In genomic region chr6:62264525-62264924, GRCm38 (mm10) we compare ENCODE assay signal across 32 mouse cellular contexts.
"Had no signal": no experiment of that assay in that cellular context is flagged by ENCODE, and none has a peak within 500 bp of the region (broad histone marks: within the 10 kb centered on the region; RNA-seq: fewer than 3 reads in every experiment).

No protein-coding gene starts in this region.

- DNase-seq: left cerebral cortex, postnatal 4 days; liver; liver, embryonic 13.5 days; liver, postnatal 0 days; lung, adult 18-20 months; lung, adult 2 months; lung, embryonic 14.5 days; lung, postnatal 10 days; lung, postnatal 14 days; lung, postnatal 36 days; lung, postnatal 4 days; midbrain, embryonic 14.5 days had no signal

- H3K9me3 ChIP-seq: limb, embryonic 10.5 days; limb, embryonic 12.5 days; limb, embryonic 13.5 days; limb, embryonic 15.5 days; liver, embryonic 12.5 days; liver, embryonic 13.5 days; liver, embryonic 15.5 days; lung, embryonic 15.5 days; megakaryocyte, embryonic 14.5 days; midbrain, embryonic 10.5 days; midbrain, embryonic 12.5 days; midbrain, embryonic 13.5 days; midbrain, embryonic 15.5 days; neural tube, embryonic 12.5 days had no signal

- H3K9ac ChIP-seq: limb, embryonic 12.5 days; limb, embryonic 13.5 days; limb, embryonic 15.5 days; liver, embryonic 12.5 days; liver, embryonic 13.5 days; liver, embryonic 14.5 days; liver, embryonic 15.5 days; liver, postnatal 0 days; lung, embryonic 14.5 days; lung, embryonic 15.5 days; midbrain, embryonic 12.5 days; midbrain, embryonic 13.5 days; midbrain, embryonic 15.5 days; neural tube, embryonic 12.5 days had no signal

- H3K36me3 ChIP-seq: limb, embryonic 10.5 days; limb, embryonic 12.5 days; limb, embryonic 13.5 days; limb, embryonic 15.5 days; liver, embryonic 12.5 days; liver, embryonic 13.5 days; liver, embryonic 15.5 days; lung, embryonic 15.5 days; midbrain, embryonic 10.5 days; midbrain, embryonic 12.5 days; midbrain, embryonic 13.5 days; midbrain, embryonic 15.5 days; neural tube, embryonic 12.5 days had no signal

- H3K4me3 ChIP-seq: limb, embryonic 10.5 days; limb, embryonic 12.5 days; limb, embryonic 13.5 days; limb, embryonic 15.5 days; liver, embryonic 12.5 days; liver, embryonic 13.5 days; liver, embryonic 15.5 days; lung, embryonic 15.5 days; megakaryocyte, embryonic 14.5 days; midbrain, embryonic 10.5 days; midbrain, embryonic 12.5 days; midbrain, embryonic 13.5 days; midbrain, embryonic 15.5 days; myocyte; neural tube, embryonic 12.5 days had no signal

- H3K27me3 ChIP-seq: limb, embryonic 12.5 days; limb, embryonic 13.5 days; limb, embryonic 15.5 days; liver, embryonic 12.5 days; liver, embryonic 13.5 days; liver, embryonic 15.5 days; lung, embryonic 15.5 days; megakaryocyte, embryonic 14.5 days; midbrain, embryonic 12.5 days; midbrain, embryonic 13.5 days; midbrain, embryonic 15.5 days; neural tube, embryonic 12.5 days had no signal

- H3K4me2 ChIP-seq: limb, embryonic 12.5 days; limb, embryonic 13.5 days; limb, embryonic 15.5 days; liver, embryonic 11.5 days; liver, embryonic 12.5 days; liver, embryonic 13.5 days; liver, embryonic 15.5 days; lung, embryonic 14.5 days; lung, embryonic 15.5 days; midbrain, embryonic 11.5 days; midbrain, embryonic 12.5 days; midbrain, embryonic 13.5 days; midbrain, embryonic 15.5 days; neural tube, embryonic 12.5 days had no signal

- H3K27ac ChIP-seq: limb, embryonic 10.5 days; limb, embryonic 12.5 days; limb, embryonic 13.5 days; limb, embryonic 15.5 days; liver, embryonic 12.5 days; liver, embryonic 13.5 days; liver, embryonic 14.5 days; liver, embryonic 15.5 days; lung, embryonic 15.5 days; macrophage; midbrain, embryonic 10.5 days; midbrain, embryonic 12.5 days; midbrain, embryonic 13.5 days; midbrain, embryonic 15.5 days; neural tube, embryonic 12.5 days had no signal

- H3K4me1 ChIP-seq: limb, embryonic 10.5 days; limb, embryonic 12.5 days; limb, embryonic 13.5 days; limb, embryonic 15.5 days; liver, embryonic 12.5 days; liver, embryonic 13.5 days; liver, embryonic 15.5 days; lung, embryonic 15.5 days; megakaryocyte, embryonic 14.5 days; midbrain, embryonic 10.5 days; midbrain, embryonic 12.5 days; midbrain, embryonic 13.5 days; midbrain, embryonic 15.5 days; neural tube, embryonic 12.5 days had no signal

- ATAC-seq: liver, embryonic 12.5 days; liver, postnatal 0 days; lung, postnatal 0 days; midbrain, embryonic 13.5 days; midbrain, embryonic 15.5 days; midbrain, embryonic 16.5 days had no signal
